Mouse (Mus musculus) 3134 (cell line): ENCODE data around the gene Epb41l2.

ENCODE experiments used
- DNase-seq: peaks from one replicate; pipeline ENCODE4 v3.0.0-alpha.2; 2011; ENCODE audit warnings: low spot score; ENCODE audit not compliant: insufficient read length; ENCODE audit errors: extremely low read depth

Epb41l2 gene

GRCm38 (mm10) chr10:25432938-25433337, 73.3 kb downstream of the Epb41l2 start:
- DNase-seq, result peak; percentile 38

GRCm38 (mm10) chr10:25433524-25433923, 73.9 kb downstream of the Epb41l2 start:
- DNase-seq, result peak; percentile 34

DNA sequence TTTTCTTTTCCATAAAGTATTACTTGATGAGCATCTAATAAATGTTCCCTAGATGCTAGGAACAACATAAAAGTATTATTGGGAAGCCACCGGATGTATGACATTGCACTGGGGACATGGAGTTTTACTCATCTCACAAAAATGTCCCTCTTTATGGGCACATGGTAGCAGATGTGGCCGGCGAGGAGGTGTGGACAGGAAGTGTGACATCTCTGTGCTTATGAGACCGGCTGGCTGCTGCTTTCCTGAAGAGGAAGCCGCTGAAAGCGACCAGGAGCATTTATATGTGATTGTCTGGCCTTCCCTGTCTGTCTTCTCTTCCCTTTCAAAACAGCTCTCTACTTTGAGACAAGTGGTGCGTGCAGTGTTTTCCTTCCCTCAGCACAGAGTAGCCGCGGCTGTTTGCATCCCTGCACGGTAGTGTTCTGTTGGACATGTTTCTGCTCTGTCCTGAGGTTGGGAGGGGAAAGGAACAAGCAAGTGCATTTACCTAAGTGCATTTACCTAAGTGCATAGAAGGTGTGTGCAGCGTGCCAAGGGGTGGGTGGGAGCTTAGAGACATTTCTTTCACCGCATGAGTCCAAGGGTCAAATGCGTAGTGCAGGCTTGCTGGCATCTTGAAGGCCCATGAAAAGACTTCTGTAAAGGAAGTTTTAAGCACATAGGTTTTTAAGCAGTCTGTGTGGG, 74.9 kb downstream of the Epb41l2 start:
- peak; percentile 44 for DNase-seq

DNA sequence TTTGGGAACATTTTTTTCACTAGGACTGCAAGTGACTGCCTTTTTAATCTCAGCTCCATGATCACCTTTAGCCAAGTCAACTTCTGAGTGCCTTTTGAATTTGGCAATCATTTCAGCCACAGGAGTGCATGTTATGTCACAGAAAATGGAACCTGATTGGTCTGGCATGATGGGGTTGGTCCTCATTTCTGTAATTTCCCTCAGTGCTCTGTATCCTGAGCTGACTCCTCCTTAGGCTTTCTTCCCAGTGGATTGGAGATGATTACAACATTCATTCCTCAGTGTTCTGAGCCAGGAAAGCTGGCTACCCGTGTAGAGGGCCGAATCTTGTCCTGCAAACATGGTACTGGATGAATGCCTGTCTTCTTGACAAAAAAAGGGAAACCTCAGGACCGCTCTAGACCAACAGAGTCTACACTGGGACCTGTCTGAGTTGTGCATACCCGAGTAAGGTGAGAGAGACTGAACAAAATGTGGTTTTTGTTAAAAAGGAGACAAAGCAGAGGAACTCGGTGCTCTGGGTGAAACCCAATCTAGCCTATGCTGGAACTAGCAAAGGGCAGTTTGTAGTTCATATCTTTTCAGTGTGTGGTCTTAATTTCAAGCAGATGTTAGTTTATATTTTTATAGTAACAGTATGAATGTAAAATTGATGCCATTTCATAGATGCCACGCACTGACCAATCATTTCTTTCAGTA, 77.3 kb downstream of the Epb41l2 start:
- DNase-seq, result peak; percentile 33

DNA sequence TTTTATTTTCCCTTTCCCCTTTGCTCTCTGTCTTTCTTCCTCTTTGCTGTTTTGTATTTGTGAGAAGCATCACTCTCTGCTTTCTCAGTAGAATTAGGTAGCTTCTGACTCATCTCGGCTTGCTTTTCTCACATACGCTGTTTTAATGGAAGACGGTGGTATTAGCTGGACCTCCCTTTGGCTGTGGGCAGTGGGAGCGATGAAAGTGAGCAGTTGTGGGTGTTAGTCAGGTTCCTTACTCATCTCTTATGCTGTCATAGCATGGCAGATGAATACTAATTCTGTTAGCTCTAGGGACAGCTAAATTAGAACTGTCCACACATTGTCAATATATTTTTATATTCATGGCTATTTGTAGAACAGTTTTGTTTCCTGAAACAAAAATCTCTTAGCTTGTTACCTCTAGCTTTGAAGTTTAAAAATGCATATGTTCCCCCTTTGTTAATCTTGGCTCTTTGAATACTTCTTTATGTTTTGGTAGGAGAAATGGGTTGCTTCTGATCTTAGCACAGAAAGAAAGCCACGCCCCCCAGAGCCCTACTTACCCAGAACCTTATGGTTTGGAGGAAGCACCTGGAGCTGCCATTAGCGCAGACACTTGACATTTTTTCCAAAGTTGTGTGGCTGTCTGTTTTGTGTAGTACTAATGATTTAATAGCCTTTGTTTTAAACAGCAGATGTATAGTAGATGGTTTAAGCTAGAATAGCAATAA, 78.1 kb downstream of the Epb41l2 start:
- no peak for DNase-seq

DNA sequence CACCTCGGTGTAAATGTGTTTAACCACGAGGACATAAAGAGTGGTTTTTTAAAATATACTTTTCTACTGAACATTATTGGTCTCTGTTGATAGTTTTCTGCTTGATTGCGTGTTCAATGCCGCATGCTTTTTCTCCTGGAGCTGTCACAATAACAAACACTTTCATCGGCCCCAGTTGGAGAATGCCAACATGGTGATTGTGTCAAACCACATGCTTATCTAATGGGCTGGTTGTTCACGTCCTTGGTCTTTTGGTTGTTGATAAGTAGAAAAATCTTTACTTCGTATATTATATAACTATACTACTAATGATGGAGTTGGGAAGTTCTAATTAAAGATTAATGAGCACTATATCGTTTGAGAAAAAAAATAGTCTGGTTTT, 78.7 kb downstream of the Epb41l2 start:
- DNase-seq, result no peak

- DNase-seq, result no peak
These were observed 79.6 kb downstream of the Epb41l2 start for GRCm38 (mm10) chr10:25439163-25439562.

DNA sequence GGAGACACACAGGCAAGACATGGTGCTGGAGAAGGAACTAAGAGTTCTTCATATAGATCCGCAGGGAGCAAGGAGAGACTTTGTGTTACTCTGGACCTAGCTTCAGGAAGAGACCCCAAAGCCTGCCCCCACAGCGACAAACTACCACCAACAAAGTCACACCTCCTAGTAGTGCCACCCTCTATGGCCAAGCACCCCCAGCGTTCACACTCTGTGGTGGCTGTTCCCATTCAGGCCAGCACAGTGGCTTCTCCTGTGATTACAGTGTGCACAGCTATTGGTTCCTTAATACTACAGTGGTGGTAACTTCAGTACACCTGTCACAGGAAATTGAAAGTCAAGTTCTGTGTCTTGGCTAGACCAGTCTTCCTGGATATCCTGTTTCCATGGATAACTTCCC, 80.3 kb downstream of the Epb41l2 start:
- DNase-seq, result no peak

GRCm38 (mm10) chr10:25441405-25441804, 81.8 kb downstream of the Epb41l2 start:
- no peak for DNase-seq

DNA sequence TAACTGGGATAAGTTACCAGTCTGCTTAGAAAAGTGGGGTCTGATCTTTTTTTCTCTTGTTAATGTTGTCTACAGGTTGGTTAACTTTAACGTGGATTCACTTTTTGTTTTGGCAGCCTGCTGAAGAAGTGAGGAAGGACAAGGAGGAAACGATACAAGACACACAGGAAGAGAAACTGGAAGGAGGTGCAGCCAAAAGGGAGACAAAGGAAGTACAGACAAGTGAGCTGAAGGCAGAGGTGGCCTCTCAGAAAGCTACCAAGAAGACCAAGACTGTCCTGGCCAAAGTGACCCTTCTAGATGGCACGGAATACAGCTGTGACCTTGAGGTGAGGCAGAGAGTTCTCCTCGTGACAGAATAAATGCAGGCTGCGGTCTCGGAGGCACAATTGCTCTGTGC, 84.0 kb downstream of the Epb41l2 start:
- DNase-seq, result no peak

- no peak for DNase-seq
These were observed 84.7 kb downstream of the Epb41l2 start for GRCm38 (mm10) chr10:25444198-25444783.

DNA sequence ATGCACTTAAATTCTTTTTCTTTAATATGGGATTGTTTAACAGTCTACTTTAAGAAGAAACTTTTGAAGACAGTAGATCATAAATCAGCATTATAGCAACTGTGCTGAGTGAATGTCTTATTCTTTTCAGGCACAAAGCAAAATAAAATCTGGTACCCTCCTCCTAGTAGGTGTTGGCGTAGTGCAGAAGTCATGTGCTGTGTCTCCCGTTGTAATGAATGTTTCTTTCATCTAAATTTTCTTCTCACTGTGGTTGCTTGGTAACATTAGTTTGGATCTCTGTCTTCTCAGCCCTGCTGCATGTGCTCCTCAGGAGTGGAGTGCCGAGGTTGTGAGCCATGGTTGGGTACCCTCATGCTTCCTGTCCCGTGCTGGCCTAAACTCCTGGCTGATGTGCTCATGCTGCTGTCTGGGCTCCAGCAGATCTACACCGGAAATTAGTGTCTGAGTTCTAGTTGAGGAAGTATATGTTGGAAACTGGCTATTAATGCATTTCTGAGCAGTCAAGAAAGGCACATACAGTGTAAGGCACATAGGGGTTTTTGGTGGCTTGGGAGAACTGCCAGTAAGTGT, 87.4 kb downstream of the Epb41l2 start:
- DNase-seq, result no peak

GRCm38 (mm10) chr10:25448676-25449075, 89.1 kb downstream of the Epb41l2 start:
- no peak for DNase-seq

DNA sequence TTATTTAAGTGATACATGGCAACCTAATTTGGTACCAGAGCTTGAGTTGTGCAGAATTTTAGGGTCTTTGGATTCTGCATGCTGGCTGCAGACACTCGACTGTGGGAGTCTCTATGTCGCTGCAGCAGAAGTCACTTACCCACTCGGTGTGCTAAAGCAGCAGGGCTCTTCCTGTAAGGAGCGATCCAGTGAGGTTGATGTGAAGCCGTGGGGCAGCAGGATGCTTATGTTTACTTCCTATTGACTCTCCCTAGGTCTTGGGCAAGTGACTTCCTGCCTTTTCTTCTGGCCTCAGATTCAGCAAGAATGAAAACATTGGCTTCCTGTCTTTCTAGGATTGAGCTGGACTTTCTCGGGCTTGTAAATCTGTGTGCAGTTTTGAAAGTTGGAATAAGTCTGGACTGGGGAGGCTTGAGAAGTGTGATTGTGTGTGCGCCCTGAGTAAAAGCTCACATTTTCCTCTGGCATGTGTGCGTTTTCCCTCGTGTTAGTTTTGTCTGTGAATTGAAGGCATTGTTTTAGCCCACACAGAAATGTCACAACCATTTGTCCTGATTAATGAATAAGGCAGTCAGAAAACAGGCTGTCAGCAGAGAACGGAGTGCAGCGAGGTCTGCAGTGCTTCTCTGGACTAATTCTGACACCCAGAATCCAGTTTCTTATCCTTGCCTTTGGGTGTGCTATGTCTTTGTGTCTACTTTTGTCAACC, 89.9 kb downstream of the Epb41l2 start:
- no peak for DNase-seq

DNA sequence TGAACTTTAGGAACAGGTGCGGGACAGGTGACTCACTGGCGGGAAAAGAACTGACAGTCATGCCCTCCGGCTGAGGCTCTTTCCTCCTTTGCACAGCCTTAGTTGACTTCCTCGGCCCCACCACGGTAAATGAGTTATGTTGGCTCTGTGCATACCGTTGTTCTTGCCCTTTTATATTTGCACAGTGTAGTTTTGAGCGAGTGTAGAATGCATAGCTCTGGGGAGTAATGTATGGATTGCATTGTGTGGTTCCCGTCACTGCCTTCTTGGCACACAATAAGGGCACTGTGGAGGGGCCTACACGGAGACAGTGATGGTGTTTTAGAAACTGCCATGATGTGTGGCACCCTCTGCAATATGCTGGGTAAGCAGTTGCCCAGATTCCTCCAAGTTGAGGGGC, 93.6 kb downstream of the Epb41l2 start:
- no peak for DNase-seq

- DNase-seq, result no peak
These were observed 94.2 kb downstream of the Epb41l2 start for GRCm38 (mm10) chr10:25453772-25454171.

DNA sequence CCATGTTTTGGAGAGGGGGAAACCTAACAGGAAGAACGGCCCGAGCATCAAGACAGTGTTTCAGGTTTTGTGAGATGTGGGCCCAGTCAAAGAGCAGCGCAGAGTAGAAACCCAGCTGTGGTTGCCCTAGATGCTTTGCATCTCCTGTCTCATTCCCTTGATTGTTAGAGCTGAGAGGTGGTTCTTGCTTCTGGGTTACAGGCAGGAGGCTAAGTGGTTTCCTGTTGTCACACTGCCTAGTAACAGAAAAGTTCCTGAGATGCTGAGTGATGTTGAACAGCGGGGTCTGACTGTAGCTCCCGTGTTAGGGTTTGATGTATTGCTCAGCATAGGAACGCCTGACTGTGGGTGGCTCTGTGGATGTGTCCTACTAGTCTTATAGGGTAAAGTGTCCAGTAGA, 97.5 kb downstream of the Epb41l2 start:
- no peak for DNase-seq

- no peak for DNase-seq
These were observed 98.4 kb downstream of the Epb41l2 start for GRCm38 (mm10) chr10:25457996-25458395.

DNA sequence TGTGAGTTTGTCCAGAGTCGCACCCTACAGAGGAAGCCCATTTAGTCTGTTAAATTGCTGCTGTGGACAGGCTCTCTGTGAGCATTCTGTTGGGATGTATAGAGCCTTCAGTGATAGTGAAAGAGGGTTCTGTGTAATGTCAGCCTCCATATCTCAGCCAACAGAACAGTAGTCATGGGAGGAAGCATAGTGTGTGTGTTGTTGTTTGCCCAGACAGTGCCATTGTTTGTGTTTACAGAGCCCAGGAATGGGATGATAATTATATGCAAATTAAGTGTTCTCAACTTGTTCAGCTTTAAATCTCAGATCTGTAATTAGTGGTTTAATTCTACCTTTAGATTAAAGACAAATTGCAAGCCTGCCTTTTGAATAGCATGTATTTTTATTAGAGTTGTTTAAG, 102.2 kb downstream of the Epb41l2 start:
- no peak for DNase-seq

DNA sequence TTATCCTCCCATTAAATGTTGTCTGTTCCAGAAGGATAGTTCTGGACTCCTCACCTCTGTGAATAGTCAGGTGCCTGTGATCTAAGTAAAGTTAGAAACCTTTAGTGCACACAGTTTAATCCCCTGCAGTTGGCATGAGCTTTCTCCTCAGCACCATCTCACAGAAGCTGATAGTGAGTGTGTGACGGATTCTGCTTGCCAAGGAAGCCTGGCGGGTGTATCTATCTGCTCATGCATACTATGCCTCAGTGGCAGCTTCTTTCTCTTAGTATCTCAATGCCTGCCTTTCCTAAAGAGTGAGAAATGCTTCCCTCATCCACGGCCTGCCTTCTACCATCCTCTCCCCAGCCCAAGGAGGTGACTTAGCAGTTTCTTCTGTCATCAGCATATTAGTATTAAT, 103.1 kb downstream of the Epb41l2 start:
- DNase-seq, result no peak

DNA sequence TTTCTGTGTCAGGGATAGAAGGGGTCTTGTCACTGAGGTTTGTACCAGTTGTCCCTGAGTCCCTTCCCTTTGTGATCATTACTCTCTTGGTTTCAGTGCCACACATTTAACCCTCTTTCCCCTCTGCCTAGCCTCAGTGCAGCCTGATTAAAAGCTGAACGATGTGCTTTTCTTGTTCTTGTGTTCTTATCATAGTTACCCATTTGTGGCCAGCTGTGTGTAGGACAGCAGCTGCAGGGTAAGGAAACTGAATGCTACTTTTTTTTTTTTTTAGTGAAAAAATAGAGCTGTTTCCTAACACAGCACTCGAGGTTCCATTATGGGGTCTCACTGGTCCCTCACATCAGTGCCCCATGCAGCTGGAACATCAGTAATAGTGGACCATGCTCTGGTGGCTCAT, 106.9 kb downstream of the Epb41l2 start:
- no peak for DNase-seq
